Mouse (Mus musculus) heart, embryonic 11.5 days (tissue): ENCODE results near the gene Cdc42bpg. TPM values are rescaled to one million over a fixed set of nuclear protein-coding genes. Genes with fewer than 3 reads are reported as not detected.
A peak's percentile ranks its signal among the peaks of the same experiment; 100 is the strongest.
"Not testable (repeated sequence)": the region's sequence is repeated elsewhere in the genome, so short reads cannot be mapped to it uniquely, and the experiment has no call there.

Experiments
- ATAC-seq: fragments of 200-750 bp; cut with Nextera tagmentation; replicated peaks from 2 replicates; pipeline ENCODE4 v1.8.0; 2017; ENCODE audit warnings: moderate library complexity; ENCODE audit not compliant: insufficient number of reproducible peaks, low FRiP score, low TSS enrichment
- H3K27ac ChIP-seq: fragments of 300-500 bp; sonication (generic); 2 replicates; pipeline ENCODE4 v1.5.1; 2014; ENCODE audit warnings: mild to moderate bottlenecking, low read depth, low read length
- H3K27me3 ChIP-seq: fragments of 300-500 bp; sonication (generic); 2 replicates; pipeline ENCODE4 v1.6.1; 2014; ENCODE audit warnings: mild to moderate bottlenecking, low read length, mixed read lengths; ENCODE audit not compliant: control insufficient read depth, insufficient read depth
- H3K36me3 ChIP-seq: fragments of 300-500 bp; sonication (generic); 2 replicates; pipeline ENCODE4 v1.6.1; 2014; ENCODE audit warnings: mild to moderate bottlenecking, low read length, moderate library complexity, mixed read lengths; ENCODE audit not compliant: control insufficient read depth, insufficient read depth
- H3K4me1 ChIP-seq: fragments of 300-500 bp; sonication (generic); 2 replicates; pipeline ENCODE4 v1.6.1; 2014; ENCODE audit warnings: low read length; ENCODE audit not compliant: control insufficient read depth, insufficient read depth
- H3K4me2 ChIP-seq: fragments of 300-500 bp; sonication (generic); 2 replicates; pipeline ENCODE4 v1.6.1; 2014; ENCODE audit warnings: mild to moderate bottlenecking, moderate library complexity
- H3K4me3 ChIP-seq: fragments of 300-500 bp; sonication (generic); 2 replicates; pipeline ENCODE4 v1.5.1; 2014; ENCODE audit warnings: low read depth, low read length
- H3K9ac ChIP-seq: fragments of 300-500 bp; sonication (generic); 2 replicates; pipeline ENCODE4 v1.6.1; 2014; ENCODE audit warnings: mild to moderate bottlenecking, low read depth, low read length, moderate library complexity
- H3K9me3 ChIP-seq: fragments of 300-500 bp; sonication (generic); replicated peaks from 2 replicates; pipeline ENCODE4 v1.6.1; 2016; ENCODE audit warnings: low read length; ENCODE audit not compliant: control insufficient read depth
- WGBS: fragments of 180-500 bp; shearing (Covaris S2); extraction: QIAGEN DNeasy Blood & Tissue Kit; methylation state at CpG from one replicate; pipeline ENCODE4 v1.1.7; 2014; ENCODE audit not compliant: insufficient replicate concordance; 5-methylcytosine and 5-hydroxymethylcytosine counted together
- polyA plus RNA-seq: library from polyadenylated mRNA; unstranded; fragments of >200 nt; fragmentation: Nextera tagmentation; extraction: Ambion mirVana; gene quantifications from 2 replicates; pipeline ENCODE4 v1.2.1, GENCODE M21; 2014

Gene Cdc42bpg
- polyA plus RNA-seq, 1 experiment from 2014 or later = 0.74 TPM

DNA sequence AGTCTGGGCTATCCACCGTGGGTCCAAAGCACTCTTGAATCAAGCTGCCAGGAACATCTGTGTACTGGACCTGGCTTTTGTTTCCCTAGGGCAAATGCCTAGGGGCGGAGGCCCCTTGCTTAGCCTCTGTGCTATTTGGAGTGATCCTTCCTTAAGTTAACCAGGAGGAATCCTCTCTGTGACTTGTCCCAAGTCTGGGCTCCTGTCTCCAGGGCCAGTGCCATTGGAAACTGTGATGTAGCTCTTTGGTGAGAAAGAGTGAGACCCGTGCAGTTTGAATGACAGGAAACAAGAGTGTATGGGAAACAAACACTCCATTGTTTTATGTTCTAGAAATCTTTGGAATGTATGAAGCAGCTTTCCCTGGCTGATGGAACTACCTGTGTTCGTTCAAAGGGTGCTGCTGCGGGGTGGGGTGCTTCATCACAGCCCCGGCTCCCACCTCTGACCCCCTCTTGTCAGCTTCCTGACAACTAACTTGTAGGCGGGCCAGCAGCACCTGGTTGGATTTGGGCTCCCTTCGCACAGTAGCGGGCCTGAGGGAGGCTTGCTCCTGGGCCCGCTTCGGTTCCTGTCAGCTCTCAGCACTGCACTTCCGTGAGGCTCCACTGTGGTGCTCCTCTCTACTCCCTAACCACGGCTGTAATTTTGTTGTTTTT lies 17.9 kb upstream of the Cdc42bpg start:
- no peaks in the 10 kb centered on the region; the same call in 1 of the 2 replicates for H3K36me3 ChIP-seq
- peak overlapping the region; percentile 57 for H3K27ac ChIP-seq
- H3K9me3 ChIP-seq = no peaks in the 10 kb centered on the region
- no peak overlapping the region for H3K4me3 ChIP-seq
- no peaks in the 10 kb centered on the region for H3K27me3 ChIP-seq
- no peak overlapping the region for H3K4me2 ChIP-seq
- no peak for ATAC-seq
- peaks cover 66% of the 10 kb centered on the region for H3K4me1 ChIP-seq
- peak overlapping the region; percentile 54 for H3K9ac ChIP-seq
- 73% methylated on average over 13 of the region's 13 CpGs for WGBS

DNA sequence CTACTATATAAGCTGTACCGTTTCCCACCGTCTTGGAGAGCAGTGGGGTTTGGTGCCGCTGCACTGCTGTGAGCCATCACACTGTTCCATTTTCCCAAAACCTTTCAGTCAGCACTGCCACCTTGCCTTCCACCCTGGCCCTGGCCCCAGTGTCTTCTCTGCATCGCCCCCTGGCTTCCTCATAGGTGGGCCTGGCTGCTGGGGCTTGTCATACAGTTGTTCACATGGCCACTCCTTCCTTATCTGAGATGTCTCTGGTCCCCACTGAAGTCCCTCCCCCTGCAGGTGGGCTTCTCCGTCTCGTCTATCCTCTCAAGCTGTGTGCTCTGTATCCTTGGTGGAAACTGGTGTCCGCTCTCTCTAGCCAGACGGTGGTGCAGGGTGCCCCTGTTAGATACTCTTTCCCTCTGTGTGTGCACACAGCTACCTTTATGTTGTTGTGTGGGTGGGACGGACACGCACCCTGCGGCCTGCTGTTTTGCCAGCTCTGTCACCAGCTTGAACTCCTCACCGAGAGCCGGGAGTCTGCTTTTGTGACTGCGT lies 16.5 kb upstream of the Cdc42bpg start:
- H3K4me3 ChIP-seq = no peak overlapping the region
- no peak overlapping the region for H3K9ac ChIP-seq
- 84% methylated on average over 14 of the region's 14 CpGs for WGBS
- peaks cover 6% of the 10 kb centered on the region for H3K36me3 ChIP-seq
- H3K9me3 ChIP-seq = no peaks in the 10 kb centered on the region
- H3K27ac ChIP-seq = no peak overlapping the region
- H3K4me2 ChIP-seq = no peak overlapping the region
- ATAC-seq = no peak
- no peaks in the 10 kb centered on the region for H3K27me3 ChIP-seq
- H3K4me1 ChIP-seq = peaks cover 52% of the 10 kb centered on the region

DNA sequence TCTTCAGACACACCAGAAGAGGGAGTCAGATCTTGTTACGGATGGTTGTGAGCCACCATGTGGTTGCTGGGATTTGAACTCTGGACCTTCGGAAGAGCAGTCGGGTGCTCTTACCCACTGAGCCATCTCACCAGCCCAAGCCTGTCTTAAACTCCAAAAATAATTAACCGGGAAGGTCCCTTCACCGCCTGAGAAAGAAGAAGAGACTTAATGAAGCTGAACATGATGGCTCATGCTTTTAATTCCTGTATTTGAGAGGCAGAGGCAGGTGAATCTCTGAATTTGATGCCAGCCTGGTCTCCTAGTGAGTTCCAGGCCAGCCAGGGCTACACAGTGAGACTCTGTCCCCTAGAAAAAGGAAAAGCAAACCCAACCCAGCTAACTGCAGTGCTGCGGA lies 15.5 kb upstream of the Cdc42bpg start:
- not testable (repeated sequence) for H3K4me3 ChIP-seq
- peak overlapping the region; percentile 74 for H3K27ac ChIP-seq

DNA sequence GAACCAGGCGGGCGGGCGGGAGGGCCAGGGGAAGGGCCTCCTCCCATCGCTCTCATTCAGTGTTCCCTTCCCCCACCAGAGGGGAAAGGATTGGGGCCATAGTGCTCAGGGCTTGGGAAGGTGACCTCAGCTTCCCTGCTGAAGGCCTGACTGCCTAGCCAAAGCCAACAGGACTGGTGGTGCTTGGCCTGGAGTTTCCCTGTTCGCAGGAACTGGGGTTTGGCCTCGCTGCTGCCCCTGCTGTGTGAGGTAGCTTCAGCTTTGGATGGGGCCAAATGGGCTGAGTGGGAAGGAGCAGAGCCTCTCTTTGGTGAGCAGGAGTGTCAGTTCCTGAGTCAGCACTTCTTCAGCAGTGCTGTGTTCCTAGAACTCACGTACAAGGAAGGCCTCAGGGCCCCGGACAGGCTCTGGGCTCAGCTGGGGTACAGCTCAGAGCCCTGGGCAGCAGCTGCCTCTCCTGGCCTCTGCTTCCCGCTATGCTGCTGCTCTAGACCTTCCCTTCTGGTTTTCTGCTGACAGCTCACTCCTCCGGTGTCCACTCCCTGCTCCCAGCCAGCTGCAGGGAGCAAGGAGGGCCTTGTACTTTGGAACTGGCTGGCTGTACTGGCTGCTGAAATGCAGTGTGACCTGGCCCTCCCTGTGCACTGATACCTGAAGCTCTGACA lies 15.0 kb upstream of the Cdc42bpg start:
- Histone ChIP-seq H3K4me3 (no peak overlapping the region), H3K9ac (peak overlapping the region; percentile 16; the same call in 1 of the 2 replicates), H3K9me3 (no peaks in the 10 kb centered on the region), H3K4me1 (peaks cover 37% of the 10 kb centered on the region), H3K4me2 (peak overlapping the region; percentile 40), H3K27me3 (no peaks in the 10 kb centered on the region), H3K36me3 (peaks cover 19% of the 10 kb centered on the region), H3K27ac (peak overlapping the region; percentile 74)
- ATAC-seq = peak; percentile 43
- WGBS = 53% methylated on average over 10 of the region's 10 CpGs

More for the DNA sequence above, 15.5 kb upstream of the Cdc42bpg start:
- H3K9me3 ChIP-seq, ATAC-seq, H3K27me3 ChIP-seq: not testable (repeated sequence)
- Histone ChIP-seq H3K4me2 (peak overlapping the region; percentile 40), H3K9ac (0 out of 2 replicates have a peak overlapping the region, but pooled peaks have one; percentile 16), H3K36me3 (peaks cover 14% of the 10 kb centered on the region), H3K4me1 (peaks cover 43% of the 10 kb centered on the region)
- 85% methylated on average over 5 of the region's 6 CpGs for WGBS

DNA sequence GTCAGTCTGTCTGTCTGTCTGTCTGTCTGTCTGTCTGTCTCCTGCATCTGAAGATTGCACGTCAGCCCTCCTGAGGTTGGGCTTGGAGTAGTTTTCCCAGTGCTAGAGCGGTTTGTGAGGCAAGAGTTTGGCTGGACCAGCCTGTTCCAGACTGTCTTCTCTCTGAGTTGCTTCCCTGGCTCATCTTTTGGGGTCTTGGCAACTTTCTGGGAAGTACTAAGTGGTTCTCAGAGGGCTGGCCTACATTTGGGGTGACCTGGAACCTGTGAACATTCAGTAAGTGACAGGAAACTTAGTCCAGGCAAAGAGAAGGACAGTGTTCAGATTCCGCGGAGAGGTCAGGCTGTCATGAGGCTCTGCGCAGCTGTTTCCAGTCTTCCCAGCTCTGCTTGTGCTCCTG lies 14.0 kb upstream of the Cdc42bpg start:
- Histone ChIP-seq H3K36me3 (peaks cover 25% of the 10 kb centered on the region), H3K27ac (no peak overlapping the region)

DNA sequence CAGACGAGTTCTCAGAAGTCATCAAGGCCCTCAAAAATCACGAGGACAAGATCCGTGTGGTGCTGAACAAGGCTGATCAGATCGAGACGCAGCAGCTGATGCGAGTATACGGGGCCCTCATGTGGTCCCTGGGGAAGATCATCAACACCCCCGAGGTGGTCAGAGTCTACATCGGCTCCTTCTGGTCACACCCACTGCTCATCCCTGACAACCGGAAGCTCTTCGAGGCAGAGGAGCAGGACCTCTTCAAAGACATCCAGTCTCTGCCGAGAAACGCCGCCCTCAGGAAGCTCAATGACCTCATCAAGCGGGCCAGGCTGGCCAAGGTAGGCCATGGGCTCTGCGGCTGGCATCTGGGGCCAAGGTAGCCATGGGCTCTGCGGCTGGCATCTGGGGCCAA lies 12.0 kb upstream of the Cdc42bpg start:
- peaks cover 37% of the 10 kb centered on the region for H3K36me3 ChIP-seq

More for the DNA sequence above, 14.0 kb upstream of the Cdc42bpg start:
- H3K4me3 ChIP-seq = no peak overlapping the region
- ATAC-seq = no peak
- peaks cover 27% of the 10 kb centered on the region for H3K4me1 ChIP-seq
- H3K27me3 ChIP-seq = no peaks in the 10 kb centered on the region
- no peak overlapping the region for H3K4me2 ChIP-seq
- no peak overlapping the region for H3K9ac ChIP-seq
- H3K9me3 ChIP-seq = no peaks in the 10 kb centered on the region
- WGBS = 89% methylated on average over 5 of the region's 5 CpGs

DNA sequence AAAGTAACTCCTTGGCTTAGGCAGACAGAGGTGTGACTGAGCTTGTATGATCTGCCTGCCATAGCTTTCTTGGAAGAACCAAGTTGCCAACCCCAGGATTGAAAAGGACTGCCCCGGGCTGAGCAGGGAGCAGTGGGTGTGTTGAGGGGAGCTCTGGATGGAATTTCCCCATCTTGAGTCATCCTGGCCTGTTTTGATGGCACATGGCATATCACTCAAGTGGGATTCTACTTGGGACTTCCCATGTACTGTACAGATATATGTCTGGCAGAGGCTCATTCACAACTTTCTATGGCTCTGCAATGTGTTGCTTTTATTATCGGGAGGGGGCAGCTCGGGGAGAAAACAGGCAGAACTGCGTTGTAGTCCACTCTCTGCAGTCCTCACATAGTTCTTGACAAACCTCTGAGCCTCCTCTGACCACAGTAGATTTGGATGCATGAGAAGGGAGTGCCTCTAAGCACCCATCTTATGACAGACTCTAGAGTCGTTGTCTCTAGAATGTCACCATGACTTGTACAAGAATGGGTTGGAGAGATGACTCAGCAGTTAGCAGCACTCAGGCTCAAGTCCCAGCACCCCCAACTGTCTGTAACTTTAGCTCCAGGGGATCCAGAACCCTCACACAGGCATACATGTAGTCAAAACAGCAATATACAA lies 9.6 kb upstream of the Cdc42bpg start:
- WGBS = 84% methylated on average over 5 of the region's 5 CpGs
- H3K4me1 ChIP-seq = peaks cover 16% of the 10 kb centered on the region
- no peak; the same call in 1 of the 2 replicates for ATAC-seq
- H3K4me2 ChIP-seq = no peak overlapping the region
- peak overlapping the region; percentile 63 for H3K27ac ChIP-seq
- H3K27me3 ChIP-seq = no peaks in the 10 kb centered on the region
- H3K4me3 ChIP-seq = no peak overlapping the region
- peak overlapping the region; percentile 28; the same call in 1 of the 2 replicates for H3K9ac ChIP-seq
- peaks cover 40% of the 10 kb centered on the region for H3K36me3 ChIP-seq
- no peaks in the 10 kb centered on the region for H3K9me3 ChIP-seq

More for the DNA sequence above, 12.0 kb upstream of the Cdc42bpg start:
- peaks cover 18% of the 10 kb centered on the region for H3K4me1 ChIP-seq
- H3K4me2 ChIP-seq = no peak overlapping the region
- no peaks in the 10 kb centered on the region for H3K9me3 ChIP-seq
- 91% methylated on average over 17 of the region's 17 CpGs for WGBS
- ATAC-seq = no peak
- H3K9ac ChIP-seq = no peak overlapping the region
- no peak overlapping the region for H3K4me3 ChIP-seq
- no peaks in the 10 kb centered on the region for H3K27me3 ChIP-seq
- H3K27ac ChIP-seq = no peak overlapping the region

DNA sequence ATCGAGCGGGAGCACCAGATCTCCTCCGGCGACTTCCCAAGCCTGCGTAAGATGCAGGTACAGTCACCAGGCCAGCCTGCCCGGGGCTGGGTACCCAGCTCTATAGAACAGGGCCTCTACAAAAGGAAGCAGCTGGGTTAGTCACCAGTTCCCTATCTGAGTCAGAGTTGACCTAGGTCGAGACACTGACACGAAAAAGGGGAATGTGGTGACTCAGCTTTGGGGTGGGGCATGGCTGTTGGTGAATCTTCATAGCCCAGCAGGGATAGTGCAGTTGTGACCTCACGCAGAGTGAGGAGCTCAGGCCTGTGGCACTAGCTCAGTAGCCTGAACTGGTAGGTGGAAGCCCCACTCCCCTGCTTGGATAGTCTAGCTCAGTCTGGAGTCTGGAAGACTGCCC lies 8.6 kb upstream of the Cdc42bpg start:
- 80% methylated on average over 9 of the region's 9 CpGs for WGBS
- ATAC-seq = peak; percentile 64
- Histone ChIP-seq H3K27me3 (no peaks in the 10 kb centered on the region), H3K4me3 (no peak overlapping the region), H3K27ac (peak overlapping the region; percentile 63), H3K9ac (peak overlapping the region; percentile 22; the same call in 1 of the 2 replicates), H3K4me2 (no peak overlapping the region), H3K4me1 (peaks cover 20% of the 10 kb centered on the region), H3K36me3 (peaks cover 40% of the 10 kb centered on the region), H3K9me3 (no peaks in the 10 kb centered on the region)
